Mouse (Mus musculus) G1E (cell line): ENCODE data around the gene S100a6.

Experiments used
- CTCF ChIP-seq: IDR thresholded peaks from 2 replicates; pipeline ENCODE4 v1.5.1; 2012; ENCODE audit warnings: low read depth, low read length, inconsistent platforms, mixed read lengths
- GATA1 ChIP-seq: IDR thresholded peaks from 2 replicates; pipeline ENCODE4 v1.6.1; 2012; ENCODE audit warnings: borderline replicate concordance, low read length, inconsistent platforms, mixed read lengths
- POLR2AphosphoS5 ChIP-seq: IDR thresholded peaks from 2 replicates; pipeline ENCODE4 v1.6.1; 2012; ENCODE audit warnings: low read depth, low read length, inconsistent platforms; ENCODE audit not compliant: insufficient replicate concordance

DNA sequence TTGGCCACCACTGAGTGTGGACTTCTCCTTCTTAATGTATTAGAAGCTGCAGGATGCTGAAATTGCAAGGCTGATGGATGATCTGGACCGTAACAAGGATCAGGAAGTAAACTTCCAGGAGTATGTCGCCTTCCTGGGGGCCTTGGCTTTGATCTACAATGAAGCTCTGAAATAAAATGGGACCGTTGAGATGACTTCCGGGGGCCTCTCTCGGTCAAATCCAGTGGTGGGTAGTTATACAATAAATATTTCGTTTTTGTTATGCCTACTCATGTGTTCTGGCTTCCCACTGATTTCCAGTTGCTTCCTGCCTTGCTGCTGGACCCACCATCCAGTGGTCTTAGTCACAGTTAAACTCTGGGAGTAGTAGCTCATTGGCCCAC, 1.5 kb downstream of the S100a6 start:
- TF ChIP-seq CTCF (no peak), POLR2AphosphoS5 (no peak), GATA1 (no peak)
